Mouse (Mus musculus): ENCODE results near the gene B020011L13Rik. TPM values are rescaled to one million over a fixed set of nuclear protein-coding genes. Genes with fewer than 3 reads are reported as not detected.
"Not testable (repeated sequence)": the region's sequence is repeated elsewhere in the genome, so short reads cannot be mapped to it uniquely, and the experiment has no call there.

Gene B020011L13Rik
- not detected for total RNA-seq (2022)

GRCm38 (mm10) chr1:117780833-117781232 lies at the start of gene B020011L13Rik:
Gene B020011L13Rik, plus strand, starts transcription at chr1:117781133.
- not testable (repeated sequence) for DNase-seq

GRCm38 (mm10) chr1:117816271-117816670 lies 35.3 kb downstream of the B020011L13Rik start:
- DNase-seq = not testable (repeated sequence)

DNA sequence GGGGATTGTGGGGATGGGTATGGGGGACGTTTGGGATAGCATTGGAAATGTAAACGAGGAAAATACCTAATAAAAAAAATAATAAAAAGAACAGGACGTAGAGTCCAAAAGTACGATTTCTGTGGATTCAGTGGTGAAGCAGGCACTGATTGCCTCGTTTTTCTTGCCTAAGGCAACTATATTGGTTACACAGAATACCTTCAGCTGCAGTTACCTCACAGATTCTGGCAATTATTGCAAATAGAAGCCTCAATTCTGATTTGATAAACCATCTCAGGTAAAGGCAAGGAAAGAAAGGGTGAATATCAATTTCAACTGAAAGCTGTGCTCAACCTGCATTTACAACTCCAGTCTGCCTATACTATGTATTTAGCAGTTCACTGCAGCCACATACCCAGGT lies 48.8 kb downstream of the B020011L13Rik start, which contains the start of gene Gm28360:
Gm28360 (plus strand) TSS at position 301 of the 400 bp plus-strand sequence.
- DNase-seq = not testable (repeated sequence)

DNA sequence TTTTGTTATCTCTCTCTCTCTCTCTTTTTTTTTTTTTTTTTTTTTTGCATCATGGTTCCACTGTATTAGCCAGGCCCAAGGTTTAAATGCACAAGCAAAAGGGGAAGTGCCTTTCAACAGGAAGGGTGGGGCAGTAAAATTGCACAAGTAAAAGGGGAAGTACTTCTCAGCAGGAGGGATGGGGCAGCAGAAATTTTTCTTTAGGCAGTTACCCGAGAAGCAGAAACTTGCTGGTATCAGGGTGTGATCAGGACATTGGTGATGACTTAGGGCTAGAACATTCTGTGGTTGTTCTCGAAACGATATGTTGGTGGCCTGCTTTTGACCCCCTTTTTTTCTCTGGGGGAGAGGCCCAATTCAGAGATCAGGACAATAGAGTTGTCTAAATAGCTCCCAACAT lies 70.8 kb downstream of the B020011L13Rik start:
- not testable (repeated sequence) for DNase-seq

Other genes with a start within 250 kb of the B020011L13Rik start
- not detected for gene Gm28363, start 84.0 kb upstream of the B020011L13Rik start, total RNA-seq (2022)
- gene Gm28360, start 48.9 kb downstream of the B020011L13Rik start, total RNA-seq (2022) = not detected
- not detected for gene Gm28168, start 146.9 kb downstream of the B020011L13Rik start, total RNA-seq (2022)
- gene Gm7145, start 184.8 kb downstream of the B020011L13Rik start, total RNA-seq (2022) = not detected